Mouse (Mus musculus): ENCODE measurements around the gene Olfr212. TPM values are rescaled to one million over a fixed set of nuclear protein-coding genes. Genes with fewer than 3 reads are reported as not detected.
"Not testable (repeated sequence)": the region's sequence is repeated elsewhere in the genome, so short reads cannot be mapped to it uniquely, and the experiment has no call there.

The Olfr212 gene
- total and polyA plus RNA-seq, 2 experiments from 2014 or later = not detected

DNA sequence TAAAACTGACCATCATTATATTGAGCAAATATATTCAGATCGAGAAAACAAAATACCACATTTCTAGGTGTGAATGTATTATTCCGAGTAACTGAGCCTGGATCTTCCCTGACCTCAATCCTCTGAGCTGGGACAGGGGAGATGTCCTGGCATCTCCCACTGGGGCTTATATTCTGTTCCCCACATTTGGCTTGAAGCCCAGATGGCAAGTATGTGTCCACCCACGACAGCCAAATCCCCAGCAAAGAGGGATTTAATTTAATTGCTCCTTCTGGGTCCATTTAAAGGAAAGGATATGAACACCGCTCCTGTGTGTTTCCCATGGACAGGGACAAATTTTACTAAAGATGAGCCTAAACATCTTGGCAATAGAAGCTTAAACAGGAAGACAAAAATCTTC, 17.5 kb upstream of the Olfr212 start, which contains the start of gene Olfr211:
TSS of gene Olfr211 (plus strand) at position 301 of the 400 bp plus-strand sequence.
- WGBS = 56% methylated on average over 4 of the region's 4 CpGs
- H3K9ac ChIP-seq = no peak within 1 kb of the TSS
- DNase-seq = no peak

DNA sequence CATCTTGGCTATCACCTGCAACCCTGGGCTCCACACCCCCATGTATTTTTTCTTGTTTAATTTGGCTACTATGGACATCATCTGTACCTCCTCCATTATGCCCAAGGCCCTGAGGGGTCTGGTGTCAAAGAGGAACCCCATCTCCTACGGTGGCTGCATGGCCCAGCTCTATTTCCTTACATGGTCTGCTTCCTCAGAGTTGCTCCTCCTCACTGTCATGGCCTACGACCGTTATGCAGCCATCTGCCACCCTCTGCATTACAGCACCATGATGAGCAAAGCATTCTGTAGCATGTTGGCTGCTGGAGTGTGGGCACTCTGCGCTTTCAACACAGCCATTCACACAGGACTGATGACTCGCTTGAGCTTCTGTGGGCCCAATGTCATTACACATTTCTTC, 12.6 kb upstream of the Olfr212 start:
- Histone ChIP-seq H3K4me2 (ENCODE audit: low read depth) (no peak overlapping the region), H3K9me3 (ENCODE audit: low read length) (no peaks in the 10 kb centered on the region), H3K4me3 (ENCODE audit: low read depth, low read length) (no peak overlapping the region), H3K27ac (ENCODE audit: low read depth, low read length) (no peak overlapping the region), H3K9ac (no peak overlapping the region), H3K36me3 (ENCODE audit: insufficient read depth) (no peaks in the 10 kb centered on the region), H3K4me1 (ENCODE audit: insufficient read depth) (no peaks in the 10 kb centered on the region), H3K27me3 (ENCODE audit: insufficient read depth, low read length) (no peaks in the 10 kb centered on the region)
- ATAC-seq (no peak), DNase-seq (no peak)
- no peak for TF ChIP-seq CTCF (IDR thresholded peaks at IDR 0.05; ENCODE audit: low read depth)
- 81% methylated on average over 5 of the region's 5 CpGs for WGBS

More for the DNA sequence above, 17.5 kb upstream of the Olfr212 start, which contains the start of gene Olfr211:
- Histone ChIP-seq H3K9me3 (ENCODE audit: low read length) (no peaks in the 10 kb centered on the region), H3K4me2 (ENCODE audit: low read depth) (no peak within 1 kb of the TSS), H3K36me3 (ENCODE audit: insufficient read depth) (no peaks in the 10 kb centered on the region), H3K4me3 (ENCODE audit: low read depth, low read length) (no peak within 1 kb of the TSS), H3K4me1 (ENCODE audit: insufficient read depth) (no peaks in the 10 kb centered on the region), H3K27me3 (ENCODE audit: insufficient read depth, low read length) (no peaks in the 10 kb centered on the region), H3K27ac (ENCODE audit: low read depth, low read length) (no peak within 1 kb of the TSS)
- no peak for TF ChIP-seq CTCF (IDR thresholded peaks at IDR 0.05; ENCODE audit: low read depth)
- no peak for ATAC-seq

DNA sequence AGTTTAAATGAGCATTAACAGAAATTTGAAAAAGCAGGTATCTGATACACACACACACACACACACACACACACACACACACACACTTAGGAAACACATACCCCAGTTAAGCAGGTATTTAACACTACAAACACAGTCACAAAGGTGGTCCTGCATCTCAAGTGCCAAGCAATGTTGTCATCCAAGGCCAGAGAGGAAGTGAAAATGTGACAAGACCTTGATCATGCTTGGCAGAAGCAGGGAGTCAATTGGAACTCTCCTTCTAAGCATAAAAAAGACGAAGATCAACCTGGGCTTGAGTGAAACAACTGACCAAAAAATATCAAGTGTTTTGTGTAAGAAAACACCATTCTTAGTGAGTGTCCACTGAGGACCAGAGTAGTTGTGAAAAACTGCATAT, 10.4 kb upstream of the Olfr212 start:
- no peak overlapping the region for H3K4me3 ChIP-seq (ENCODE audit: low read depth, low read length)
- H3K36me3 ChIP-seq (ENCODE audit: insufficient read depth) = no peaks in the 10 kb centered on the region
- no peak for TF ChIP-seq CTCF (IDR thresholded peaks at IDR 0.05; ENCODE audit: low read depth)
- ATAC-seq (no peak), DNase-seq (no peak)
- H3K27me3 ChIP-seq (ENCODE audit: insufficient read depth, low read length) = no peaks in the 10 kb centered on the region
- H3K4me2 ChIP-seq (ENCODE audit: low read depth) = no peak overlapping the region
- 87% methylated on average over 1 of the region's 1 CpGs for WGBS
- H3K4me1 ChIP-seq (ENCODE audit: insufficient read depth) = no peaks in the 10 kb centered on the region
- H3K27ac ChIP-seq (ENCODE audit: low read depth, low read length) = no peak overlapping the region
- no peaks in the 10 kb centered on the region for H3K9me3 ChIP-seq (ENCODE audit: low read length)
- no peak overlapping the region for H3K9ac ChIP-seq

DNA sequence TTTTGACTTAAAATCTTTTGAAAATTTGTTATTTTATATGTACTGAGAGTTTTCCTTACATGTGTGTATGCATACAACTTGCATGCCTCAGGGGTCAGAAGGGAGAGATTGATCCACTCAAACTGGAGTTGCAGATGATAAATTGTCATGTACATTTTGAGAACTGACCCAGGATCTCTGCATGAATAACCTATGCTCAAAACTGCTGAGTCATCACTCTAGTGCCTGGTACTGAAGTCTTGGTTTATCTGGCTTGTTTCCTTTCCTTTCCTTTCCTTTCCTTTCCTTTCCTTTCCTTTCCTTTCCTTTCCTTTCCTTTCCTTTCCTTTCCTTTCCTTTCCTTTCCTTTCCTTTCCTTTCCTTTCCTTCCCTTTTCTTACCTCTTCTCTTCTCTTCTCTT, 8.5 kb downstream of the Olfr212 start:
- Histone ChIP-seq H3K4me1 (ENCODE audit: insufficient read depth) (no peaks in the 10 kb centered on the region), H3K36me3 (ENCODE audit: insufficient read depth) (no peaks in the 10 kb centered on the region), H3K27ac (ENCODE audit: low read depth, low read length) (no peak overlapping the region), H3K4me2 (ENCODE audit: low read depth) (no peak overlapping the region), H3K9me3 (ENCODE audit: low read length) (no peaks in the 10 kb centered on the region), H3K9ac (no peak overlapping the region), H3K4me3 (ENCODE audit: low read depth, low read length) (no peak overlapping the region), H3K27me3 (ENCODE audit: insufficient read depth, low read length) (no peaks in the 10 kb centered on the region)
- DNase-seq (no peak), ATAC-seq (no peak)
- TF ChIP-seq CTCF (IDR thresholded peaks at IDR 0.05; ENCODE audit: low read depth) = no peak

DNA sequence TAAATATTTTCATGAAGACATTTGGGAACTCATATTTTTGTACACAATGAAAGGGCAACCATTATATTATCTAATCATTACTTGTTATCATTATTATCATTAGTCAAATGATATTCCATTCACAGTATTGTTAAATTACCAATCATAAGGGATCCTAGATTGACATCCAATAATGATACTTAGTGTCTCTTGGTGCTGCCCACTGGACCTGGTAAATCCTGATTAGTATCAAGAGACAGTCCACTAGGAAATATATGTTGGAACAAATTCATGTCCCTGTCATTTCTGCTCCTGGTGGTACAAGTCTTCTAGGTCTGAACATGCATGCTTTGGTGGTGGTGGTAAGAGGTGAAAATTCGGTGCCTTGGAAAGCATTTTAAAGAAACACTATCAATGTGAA, 31.8 kb downstream of the Olfr212 start, which contains the start of gene Olfr213:
TSS of gene Olfr213 (plus strand) at position 301 of the 400 bp plus-strand sequence.
- H3K4me3 ChIP-seq (ENCODE audit: low read depth, low read length) = no peak within 1 kb of the TSS
- H3K36me3 ChIP-seq (ENCODE audit: insufficient read depth) = no peaks in the 10 kb centered on the region
- H3K27me3 ChIP-seq (ENCODE audit: insufficient read depth, low read length) = no peaks in the 10 kb centered on the region
- no peak for TF ChIP-seq CTCF (IDR thresholded peaks at IDR 0.05; ENCODE audit: low read depth)
- WGBS = 96% methylated on average over 1 of the region's 1 CpGs
- H3K9ac ChIP-seq = no peak within 1 kb of the TSS
- no peak for ATAC-seq
- no peak for DNase-seq
- no peak within 1 kb of the TSS for H3K4me2 ChIP-seq (ENCODE audit: low read depth)
- H3K4me1 ChIP-seq (ENCODE audit: insufficient read depth) = no peaks in the 10 kb centered on the region
- no peaks in the 10 kb centered on the region for H3K9me3 ChIP-seq (ENCODE audit: low read length)
- H3K27ac ChIP-seq (ENCODE audit: low read depth, low read length) = no peak within 1 kb of the TSS

DNA sequence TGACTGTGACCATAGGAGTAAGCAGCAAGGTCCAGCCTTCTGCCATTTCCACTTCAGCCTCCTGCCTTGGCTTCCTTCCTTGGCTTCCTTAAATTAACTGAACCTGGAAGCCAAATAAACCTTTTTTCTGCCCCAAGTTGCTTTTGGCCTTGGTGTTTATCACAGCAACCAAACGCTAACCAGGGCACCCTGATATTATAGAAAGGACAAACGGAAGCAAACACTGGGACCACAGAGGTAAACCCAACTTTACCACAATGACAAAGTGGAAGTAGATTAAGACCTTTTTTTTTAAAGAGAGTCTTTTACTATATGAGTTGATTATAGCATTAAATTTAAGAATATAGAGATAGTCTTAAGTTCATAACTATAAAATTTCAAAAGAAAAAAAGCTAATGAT, 36.2 kb downstream of the Olfr212 start:
- H3K9ac ChIP-seq = no peak overlapping the region
- ATAC-seq (no peak), DNase-seq (no peak)
- H3K9me3 ChIP-seq (ENCODE audit: low read length) = no peaks in the 10 kb centered on the region
- H3K4me1 ChIP-seq (ENCODE audit: insufficient read depth) = no peaks in the 10 kb centered on the region
- H3K27me3 ChIP-seq (ENCODE audit: insufficient read depth, low read length) = no peaks in the 10 kb centered on the region
- H3K27ac ChIP-seq (ENCODE audit: low read depth, low read length) = no peak overlapping the region
- TF ChIP-seq CTCF (IDR thresholded peaks at IDR 0.05; ENCODE audit: low read depth) = no peak
- no peak overlapping the region for H3K4me3 ChIP-seq (ENCODE audit: low read depth, low read length)
- no peaks in the 10 kb centered on the region for H3K36me3 ChIP-seq (ENCODE audit: insufficient read depth)
- 91% methylated on average over 2 of the region's 2 CpGs for WGBS
- no peak overlapping the region for H3K4me2 ChIP-seq (ENCODE audit: low read depth)

DNA sequence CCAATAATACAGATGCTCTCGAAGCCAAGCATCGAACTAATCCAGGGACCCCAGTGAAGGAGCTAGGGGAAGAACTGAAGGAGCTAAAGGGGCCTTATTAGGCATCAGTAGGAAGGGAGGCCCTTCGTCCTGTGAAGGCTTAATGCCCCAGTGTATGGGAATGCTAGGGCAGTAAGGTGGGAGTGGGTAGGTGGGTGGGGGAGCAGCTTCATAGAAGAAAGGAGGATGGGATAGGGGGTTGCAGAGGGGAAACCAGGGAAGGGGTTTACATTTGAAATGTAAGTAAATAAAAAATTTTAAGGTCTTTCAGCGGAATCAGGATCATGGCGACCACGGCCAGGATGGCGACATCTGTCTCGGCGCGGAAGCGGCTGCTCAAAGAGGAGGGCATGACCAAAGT, 44.5 kb downstream of the Olfr212 start, which contains the start of gene Gm5580:
TSS of gene Gm5580 (plus strand) at position 301 of the 400 bp plus-strand sequence.
- not testable (repeated sequence) for H3K9ac ChIP-seq; H3K36me3 ChIP-seq (ENCODE audit: insufficient read depth); ATAC-seq; H3K27me3 ChIP-seq (ENCODE audit: insufficient read depth, low read length); H3K4me3 ChIP-seq (ENCODE audit: low read depth, low read length); DNase-seq; H3K4me2 ChIP-seq (ENCODE audit: low read depth); H3K27ac ChIP-seq (ENCODE audit: low read depth, low read length); H3K4me1 ChIP-seq (ENCODE audit: insufficient read depth); H3K9me3 ChIP-seq (ENCODE audit: low read length)
- 94% methylated on average over 11 of the region's 11 CpGs for WGBS

DNA sequence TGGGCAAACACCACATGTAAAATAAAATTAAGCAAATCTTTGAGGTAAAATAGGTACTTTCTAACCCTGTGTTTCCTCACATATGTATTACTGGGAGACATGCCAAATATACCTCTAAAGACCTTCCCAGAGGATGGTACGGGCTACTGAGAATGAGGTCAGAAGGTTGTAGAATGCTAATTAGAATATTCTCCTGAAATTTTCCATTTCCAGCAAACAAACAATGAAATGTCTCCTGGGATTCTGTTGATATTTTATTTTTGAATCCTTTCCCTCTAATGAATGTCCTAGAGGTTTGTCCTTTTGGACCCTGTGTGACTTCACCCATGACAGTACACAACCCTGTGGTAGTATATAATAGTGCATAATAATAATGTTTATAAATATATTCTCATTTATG, 47.6 kb downstream of the Olfr212 start, which contains the start of gene Olfr214:
TSS of gene Olfr214 (plus strand) at position 301 of the 400 bp plus-strand sequence.
- ATAC-seq (no peak), DNase-seq (no peak)
- H3K27ac ChIP-seq (ENCODE audit: low read depth, low read length) = no peak within 1 kb of the TSS
- H3K4me2 ChIP-seq (ENCODE audit: low read depth) = no peak within 1 kb of the TSS
- no peak within 1 kb of the TSS for H3K9ac ChIP-seq
- H3K36me3 ChIP-seq (ENCODE audit: insufficient read depth) = no peaks in the 10 kb centered on the region
- H3K9me3 ChIP-seq (ENCODE audit: low read length) = no peaks in the 10 kb centered on the region
- H3K4me1 ChIP-seq (ENCODE audit: insufficient read depth) = no peaks in the 10 kb centered on the region
- H3K27me3 ChIP-seq (ENCODE audit: insufficient read depth, low read length) = no peaks in the 10 kb centered on the region
- no peak for TF ChIP-seq CTCF (IDR thresholded peaks at IDR 0.05; ENCODE audit: low read depth)
- WGBS = 70% methylated on average over 1 of the region's 1 CpGs
- no peak within 1 kb of the TSS for H3K4me3 ChIP-seq (ENCODE audit: low read depth, low read length)

All from forebrain, postnatal 0 days (tissue).